Mouse (Mus musculus) gastrocnemius, adult 8-10 months (tissue): ENCODE measurements around the gene Nasp. TPM values are rescaled to one million over a fixed set of nuclear protein-coding genes. Genes with fewer than 3 reads are reported as not detected.

Experiments
- total RNA-seq, 4 experiments: library from RNA; stranded (reverse); gene quantifications; 2 replicates each; pipeline ENCODE4 v1.2.4; 2022

The Nasp gene
- total RNA-seq, 4 experiments from 2014 or later, result 7.8 to 13.0 (median 9.5) TPM

Other genes starting within 250 kb of the Nasp start
- gene Mast2, start 163.8 kb downstream of the Nasp start, total RNA-seq, result 10 to 100 TPM; 76.6 to 98.8 (median 77.1) TPM
- 10 to 100 TPM; 20.1 to 23.7 (median 21.7) TPM for gene Ipp, start 120.4 kb downstream of the Nasp start, total RNA-seq
- gene Tmem69, start 72.0 kb downstream of the Nasp start, total RNA-seq, result 10 to 100 TPM; 16.7 to 18.7 (median 18.4) TPM
- 10 to 100 TPM; 36.3 to 45.8 (median 37.0) TPM for gene Gpbp1l1, start 70.3 kb downstream of the Nasp start, total RNA-seq
- gene Ccdc17, start 31.3 kb downstream of the Nasp start, total RNA-seq, result 1 to 10 TPM; 1.1 to 2.4 (median 1.3) TPM
- gene Akr1a1, start 23.7 kb upstream of the Nasp start, total RNA-seq, result 100 to 1,000 TPM; 187 to 206 (median 199) TPM
- 100 to 1,000 TPM; 247 to 330 (median 264) TPM for gene Prdx1, start 57.6 kb upstream of the Nasp start, total RNA-seq
- 10 to 100 TPM; 30.4 to 34.6 (median 33.3) TPM for gene Mmachc, start 80.5 kb upstream of the Nasp start, total RNA-seq
- gene Ccdc163, start 80.6 kb upstream of the Nasp start, total RNA-seq, result 1 to 10 TPM; 1.2 to 2.2 (median 1.7) TPM
- 1 to 10 TPM; 1.6 to 1.9 (median 1.7) TPM for gene Tesk2, start 93.0 kb upstream of the Nasp start, total RNA-seq
- 1 to 10 TPM; 4.1 to 6.1 (median 4.5) TPM for gene Toe1, start 179.7 kb upstream of the Nasp start, total RNA-seq
- gene Mutyh, start 179.8 kb upstream of the Nasp start, total RNA-seq, result 1 to 10 TPM in 1 of 4 experiments, under 1 TPM in 3; 0.58 to 1.1 (median 0.87) TPM
- 1 to 10 TPM in 3 of 4 experiments, under 1 TPM in 1; 0.78 to 1.8 (median 1.3) TPM for gene Hpdl, start 193.8 kb upstream of the Nasp start, total RNA-seq
- under 1 TPM; 0.05 to 0.17 (median 0.07) TPM for gene Zswim5, start 249.4 kb upstream of the Nasp start, total RNA-seq